Mouse (Mus musculus) B cell, adult 62 days (primary cell): Measurements from ENCODE around the gene Nr1h3. TPM values are rescaled to one million over a fixed set of nuclear protein-coding genes. Genes with fewer than 3 reads are reported as not detected.

ENCODE experiments used
- total RNA-seq: library from RNA; stranded (reverse); gene quantifications from 4 replicates; pipeline ENCODE4 v1.2.4, GENCODE M21; 2023

The Nr1h3 gene
- total RNA-seq = 2.2 to 4.7 TPM (median 2.6 TPM) in 4 replicates

GRCm38 (mm10) chr2:91202222-91202971, at the start of gene Nr1h3, which contains the start of gene Acp2:
Gene Nr1h3, minus strand, starts transcription at chr2:91202834.
Gene Acp2, plus strand, starts transcription at chr2:91202885.

DNA sequence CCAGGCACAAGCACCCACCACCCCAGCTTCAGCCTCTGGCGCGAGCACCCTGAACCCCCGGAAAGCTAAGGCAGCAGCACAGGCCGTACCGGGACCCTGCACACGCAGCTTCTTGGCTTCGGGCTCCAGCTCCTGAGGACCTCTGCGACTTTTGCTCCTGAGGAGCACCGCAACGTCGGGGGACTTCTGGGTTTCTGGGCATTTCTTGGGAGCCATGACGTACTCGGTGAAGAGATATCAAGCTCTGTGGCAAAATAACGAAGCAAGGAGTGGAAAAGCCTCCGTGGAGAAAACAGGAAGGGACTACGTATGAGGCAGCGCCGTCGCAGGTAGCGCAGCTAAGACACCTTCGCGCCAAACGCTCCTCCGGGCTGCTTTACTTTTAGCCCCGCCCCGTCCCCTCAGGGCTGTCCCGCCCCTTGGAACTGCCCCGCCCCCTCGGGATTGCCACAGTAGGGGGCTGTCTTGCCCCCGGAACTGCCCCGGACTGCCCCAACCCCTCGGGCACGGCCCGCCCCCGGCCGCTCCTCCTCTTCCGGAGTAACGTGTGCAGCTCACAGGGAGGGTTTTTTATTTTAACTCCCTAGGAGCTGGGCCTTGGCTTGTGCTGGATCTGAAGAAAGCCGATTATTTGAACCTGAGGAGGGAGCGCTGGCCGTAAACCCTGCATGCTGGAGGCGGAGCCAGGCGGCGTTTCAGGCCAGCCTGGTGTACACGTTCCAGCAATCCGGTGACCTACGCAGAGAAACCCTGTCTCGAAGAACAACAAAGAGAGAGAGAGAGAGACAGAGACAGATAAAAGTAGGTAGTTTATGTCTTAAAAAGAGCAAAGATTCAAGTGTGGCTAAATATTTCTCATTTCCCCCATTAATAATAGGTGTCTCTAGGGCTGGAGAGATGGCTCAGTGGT, 34.2 kb upstream of the Nr1h3 start, which contains the start of gene Ddb2:
Gene Ddb2 (minus strand): TSS at position 382 of the 910 bp plus-strand sequence.

GRCm38 (mm10) chr2:91183711-91184405, 18.8 kb downstream of the Nr1h3 start, which contains the start of gene Madd:
Gene Madd, minus strand, starts transcription at chr2:91183837.

Other genes starting within 250 kb of the Nr1h3 start
- gene Rapsn, start 167.2 kb downstream of the Nr1h3 start, total RNA-seq = 0.57 to 0.58 TPM in 2 of 4 replicates, not detected in the others
- gene Psmc3, start 148.8 kb downstream of the Nr1h3 start, total RNA-seq = 106 to 119 TPM (median 112 TPM) in 4 replicates
- gene Slc39a13, start 132.4 kb downstream of the Nr1h3 start, total RNA-seq = 20.1 to 27.0 TPM (median 22.7 TPM) in 4 replicates
- 94.6 to 123 TPM (median 103 TPM) in 4 replicates for gene Spi1, start 120.4 kb downstream of the Nr1h3 start, total RNA-seq
- gene Mybpc3, start 84.7 kb downstream of the Nr1h3 start, total RNA-seq = 1.5 to 1.9 TPM (median 1.7 TPM) in 4 replicates
- 97.5 to 113 TPM (median 111 TPM) in 4 replicates for gene Madd, start 19.0 kb downstream of the Nr1h3 start, total RNA-seq
- gene Acp2, start 51 bp upstream of the Nr1h3 start, total RNA-seq = 3.9 to 5.7 TPM (median 4.4 TPM) in 4 replicates
- gene Ddb2, start 34.1 kb upstream of the Nr1h3 start, total RNA-seq = 39.2 to 49.1 TPM (median 43.6 TPM) in 4 replicates
- gene Pacsin3, start 53.1 kb upstream of the Nr1h3 start, total RNA-seq = not detected in 4 replicates
- gene Arfgap2, start 62.1 kb upstream of the Nr1h3 start, total RNA-seq = 151 to 189 TPM (median 166 TPM) in 4 replicates
- gene 1110051M20Rik, start 241.9 kb upstream of the Nr1h3 start, total RNA-seq = 5.0 to 7.7 TPM (median 6.4 TPM) in 4 replicates